Comparison of ENCODE assay signal across 8 mouse cellular contexts in genomic region chr17:6399281-6400096, GRCm38 (mm10). TPM values are rescaled to one million over a fixed set of nuclear protein-coding genes. Genes with fewer than 3 reads are reported as not detected.
A peak's percentile ranks its signal among the peaks of the same experiment; 100 is the strongest.
DNase-seq lines count a peak whose midpoint lies in the region; ATAC-seq and TF ChIP-seq lines count a peak whose summit lies in the region.
"Not testable (repeated sequence)": the region's sequence is repeated elsewhere in the genome, so short reads cannot be mapped to it uniquely, and the experiment has no call there.

No protein-coding gene starts in this region.

- H3K4me1 ChIP-seq in embryonic facial prominence, embryonic 14.5 days (ENCODE audit: control insufficient read depth, insufficient read depth, low read length); hindbrain, postnatal 0 days (ENCODE audit: insufficient read depth, low read length); limb, embryonic 10.5 days: not testable (repeated sequence)

- ATAC-seq in embryonic facial prominence, embryonic 14.5 days (ENCODE audit: low read depth) = peak; percentile 92
- ATAC-seq in granulocyte monocyte progenitor cell, adult 5-6 weeks (replicated peaks; ENCODE audit: poor library complexity, severe bottlenecking) = peak; percentile 76
- peak; percentile 88 for ATAC-seq in hindbrain, postnatal 0 days

- 14% methylated on average over 6 of the region's 13 CpGs for WGBS in embryonic facial prominence, embryonic 14.5 days
- WGBS in hindbrain, postnatal 0 days = 5% methylated on average over 5 of the region's 13 CpGs
- WGBS in limb, embryonic 10.5 days = 36% methylated on average over 10 of the region's 13 CpGs

- H3K27me3 ChIP-seq in embryonic facial prominence, embryonic 14.5 days (replicated peaks; ENCODE audit: control insufficient read depth, insufficient read depth, low read length); hindbrain, postnatal 0 days (ENCODE audit: insufficient read depth, low read length); limb, embryonic 10.5 days (ENCODE audit: low read depth, poor library complexity, severe bottlenecking): not testable (repeated sequence)

- not testable (repeated sequence) for H3K36me3 ChIP-seq in embryonic facial prominence, embryonic 14.5 days (ENCODE audit: control insufficient read depth, insufficient read depth, low read length); hindbrain, postnatal 0 days (ENCODE audit: insufficient read depth, low read length); limb, embryonic 10.5 days

- TF ChIP-seq CTCF in hindbrain, postnatal 0 days (IDR thresholded peaks at IDR 0.05; ENCODE audit: low read depth) = not testable (repeated sequence)

- H3K4me3 ChIP-seq in embryonic facial prominence, embryonic 14.5 days (ENCODE audit: low read depth, low read length); hindbrain, postnatal 0 days (ENCODE audit: low read length); limb, embryonic 10.5 days: not testable (repeated sequence)

- not testable (repeated sequence) for H3K9ac ChIP-seq in embryonic facial prominence, embryonic 14.5 days (ENCODE audit: low read depth, low read length); hindbrain, postnatal 0 days (replicated peaks; ENCODE audit: low read length)

- DNase-seq in adrenal gland, postnatal 10 days = peak; percentile 14
- DNase-seq in embryonic facial prominence, embryonic 14.5 days (ENCODE audit: low spot score) = peak; percentile 29
- DNase-seq in hindbrain, postnatal 0 days (ENCODE audit: low spot score) = peak; percentile 42
- DNase-seq in limb, embryonic 10.5 days (ENCODE audit: low spot score) = peak; percentile 42
- DNase-seq in mesoderm, embryonic 11.5 days (ENCODE audit: low read depth, low spot score) = peak; percentile 13
- peak; percentile 2 for DNase-seq in ovary, adult 18-20 months (ENCODE audit: low spot score)
- peak; percentile 38 for DNase-seq in thymus, postnatal 4 days

- not testable (repeated sequence) for H3K4me2 ChIP-seq in embryonic facial prominence, embryonic 14.5 days (ENCODE audit: low read depth, low read length); hindbrain, postnatal 0 days (ENCODE audit: low read depth, low read length)

- peak overlapping the region; percentile 64 for H3K27ac ChIP-seq in embryonic facial prominence, embryonic 14.5 days (replicated peaks; ENCODE audit: low read depth, low read length)
- H3K27ac ChIP-seq in hindbrain, postnatal 0 days = peak overlapping the region; percentile 54
- not testable (repeated sequence) for H3K27ac ChIP-seq in limb, embryonic 10.5 days

- H3K9me3 ChIP-seq in embryonic facial prominence, embryonic 14.5 days (ENCODE audit: control insufficient read depth, low read length); hindbrain, postnatal 0 days (ENCODE audit: low read length); limb, embryonic 10.5 days (replicated peaks): not testable (repeated sequence)

RNA-seq across cellular contexts. Expression of gene Dynlt1b, which starts 30.4 kb away (rescaled TPM):
- 100 to 1,000 TPM; 131 to 145 TPM for total RNA-seq in adrenal gland, postnatal 10 days (2021)
- 563 and 584 TPM in 2 replicates for polyA plus RNA-seq in embryonic facial prominence, embryonic 14.5 days (2014; fragmentation: Nextera tagmentation; extraction: Ambion mirVana)
- total RNA-seq in granulocyte monocyte progenitor cell, adult 5-6 weeks (2014; fragmentation: Nextera tagmentation) = 96.0 and 128 TPM in 2 replicates
- total RNA-seq in granulocyte monocyte progenitor cell, adult 5-6 weeks (2017) = 142 and 194 TPM in 2 replicates
- total RNA-seq in hindbrain, postnatal 0 days (2014; rRNA removed) = 392 and 457 TPM in 2 replicates
- polyA plus RNA-seq in hindbrain, postnatal 0 days (2015; fragmentation: Nextera tagmentation; extraction: Ambion mirVana) = 1,203 and 1,233 TPM in 2 replicates
- 442 and 463 TPM in 2 replicates for polyA plus RNA-seq in limb, embryonic 10.5 days (2016; fragmentation: Nextera tagmentation; extraction: Ambion mirVana)
